Comparison of ENCODE assay signal across 10 mouse cellular contexts in genomic region chr12:103494486-103494885, GRCm38 (mm10). TPM values are rescaled to one million over a fixed set of nuclear protein-coding genes. Genes with fewer than 3 reads are reported as not detected.
DNase-seq lines count a peak whose midpoint lies in the region; ATAC-seq and TF ChIP-seq lines count a peak whose summit lies in the region.
"Had no signal": no experiment of that assay in that cellular context is flagged by ENCODE, and none has a peak within 500 bp of the region (broad histone marks: within the 10 kb centered on the region; RNA-seq: fewer than 3 reads in every experiment).

No protein-coding gene starts in this region.

- peak; percentile 33 for DNase-seq in cerebellum, adult 11 months
- no peak for DNase-seq in midbrain, postnatal 0 days (ENCODE audit: low spot score)
- DNase-seq in c-Kit-positive CD71-positive TER-119-negative erythroid progenitor cells, embryonic 14.5 days (ENCODE audit: low read depth), result peak; percentile 38
- DNase-seq in lung, postnatal 14 days, result peak; percentile 70
- DNase-seq in testis, postnatal 14 days (ENCODE audit: low spot score), result peak; percentile 22

- no peak overlapping the region for H3K9ac ChIP-seq in midbrain, postnatal 0 days (replicated peaks; ENCODE audit: low read length, poor library complexity, severe bottlenecking)
- H3K9ac ChIP-seq in midbrain, embryonic 13.5 days (replicated peaks), result no peak overlapping the region
- H3K9ac ChIP-seq: hindbrain, embryonic 15.5 days had no signal

- no peak for ATAC-seq in cerebellum, adult (ENCODE audit: insufficient number of reproducible peaks, low FRiP score, low TSS enrichment)
- ATAC-seq in midbrain, postnatal 0 days (ENCODE audit: low FRiP score), result peak; percentile 13; the same call in 1 of the 2 replicates
- ATAC-seq in midbrain, embryonic 13.5 days, result no peak
- ATAC-seq in granulocyte monocyte progenitor cell, adult 5-6 weeks (replicated peaks; ENCODE audit: poor library complexity, severe bottlenecking), result peak; percentile 77

- 25% methylated on average over 6 of the region's 6 CpGs for WGBS in midbrain, postnatal 0 days
- WGBS in midbrain, embryonic 13.5 days, result 29% methylated on average over 6 of the region's 6 CpGs

- H3K9me3 ChIP-seq in midbrain, postnatal 0 days (ENCODE audit: low read length), result no peaks in the 10 kb centered on the region
- no peaks in the 10 kb centered on the region for H3K9me3 ChIP-seq in midbrain, embryonic 13.5 days
- H3K9me3 ChIP-seq: hindbrain, embryonic 15.5 days had no signal

- no peak overlapping the region for H3K27ac ChIP-seq in midbrain, postnatal 0 days (ENCODE audit: low read depth, low read length)
- no peak overlapping the region for H3K27ac ChIP-seq in midbrain, embryonic 13.5 days
- H3K27ac ChIP-seq: hindbrain, embryonic 15.5 days had no signal

- TF ChIP-seq CTCF in midbrain, postnatal 0 days (IDR thresholded peaks at IDR 0.05), result peak; percentile 57

- H3K4me1 ChIP-seq in midbrain, postnatal 0 days (ENCODE audit: insufficient read depth, low read length), result no peaks in the 10 kb centered on the region
- H3K4me1 ChIP-seq in midbrain, embryonic 13.5 days (replicated peaks), result no peaks in the 10 kb centered on the region
- H3K4me1 ChIP-seq: hindbrain, embryonic 15.5 days had no signal

- H3K4me2 ChIP-seq in midbrain, postnatal 0 days (ENCODE audit: low read depth, low read length, poor library complexity, severe bottlenecking), result no peak overlapping the region
- H3K4me2 ChIP-seq in midbrain, embryonic 13.5 days (replicated peaks), result no peak overlapping the region
- H3K4me2 ChIP-seq: hindbrain, embryonic 15.5 days had no signal

- no peaks in the 10 kb centered on the region for H3K27me3 ChIP-seq in midbrain, postnatal 0 days (ENCODE audit: insufficient read depth, low read length)
- H3K27me3 ChIP-seq in midbrain, embryonic 13.5 days, result no peaks in the 10 kb centered on the region
- H3K27me3 ChIP-seq: hindbrain, embryonic 15.5 days had no signal

- H3K36me3 ChIP-seq in midbrain, postnatal 0 days (ENCODE audit: insufficient read depth, low read length), result no peaks in the 10 kb centered on the region
- no peaks in the 10 kb centered on the region for H3K36me3 ChIP-seq in midbrain, embryonic 13.5 days
- H3K36me3 ChIP-seq: hindbrain, embryonic 15.5 days had no signal

- H3K4me3 ChIP-seq in midbrain, postnatal 0 days (ENCODE audit: low read depth, low read length), result no peak overlapping the region
- no peak overlapping the region for H3K4me3 ChIP-seq in midbrain, embryonic 13.5 days (replicated peaks)
- H3K4me3 ChIP-seq: hindbrain, embryonic 15.5 days had no signal

RNA-seq across cellular contexts. Expression of gene Ifi27l2b, which starts 37.5 kb away (rescaled TPM):
- not detected in 2 replicates for total RNA-seq in midbrain, postnatal 0 days (2014; rRNA removed)
- not detected in 2 replicates for polyA plus RNA-seq in midbrain, postnatal 0 days (2015; fragmentation: Nextera tagmentation; extraction: Ambion mirVana)
- polyA plus RNA-seq in midbrain, embryonic 13.5 days (2015; fragmentation: Nextera tagmentation; extraction: Ambion mirVana), result not detected in 2 replicates
- not detected in 2 replicates for total RNA-seq in granulocyte monocyte progenitor cell, adult 5-6 weeks (2014; fragmentation: Nextera tagmentation)
- total RNA-seq in granulocyte monocyte progenitor cell, adult 5-6 weeks (2017), result not detected in 2 replicates
- polyA plus RNA-seq: hindbrain, embryonic 15.5 days; neural tube, embryonic 14.5 days had no signal

RNA-seq across cellular contexts. Expression of gene Ppp4r4, which starts 37.6 kb away (rescaled TPM):
- total RNA-seq in midbrain, postnatal 0 days (2014; rRNA removed), result 8.4 and 12.6 TPM in 2 replicates
- polyA plus RNA-seq in midbrain, postnatal 0 days (2015; fragmentation: Nextera tagmentation; extraction: Ambion mirVana), result 3.2 and 3.3 TPM in 2 replicates
- 2.0 and 2.2 TPM in 2 replicates for polyA plus RNA-seq in midbrain, embryonic 13.5 days (2015; fragmentation: Nextera tagmentation; extraction: Ambion mirVana)
- 0.43 TPM in 1 of 2 replicates, not detected in the other for total RNA-seq in granulocyte monocyte progenitor cell, adult 5-6 weeks (2014; fragmentation: Nextera tagmentation)
- 0.30 TPM in 1 of 2 replicates, not detected in the other for total RNA-seq in granulocyte monocyte progenitor cell, adult 5-6 weeks (2017)

RNA-seq across cellular contexts. Expression of gene Ifi27l2a, which starts 51.0 kb away (rescaled TPM):
- 1.7 TPM in 2 replicates for total RNA-seq in midbrain, postnatal 0 days (2014; rRNA removed)
- polyA plus RNA-seq in midbrain, postnatal 0 days (2015; fragmentation: Nextera tagmentation; extraction: Ambion mirVana), result 10.3 and 12.7 TPM in 2 replicates
- polyA plus RNA-seq in midbrain, embryonic 13.5 days (2015; fragmentation: Nextera tagmentation; extraction: Ambion mirVana), result 3.0 and 6.2 TPM in 2 replicates
- 1.3 and 8.9 TPM in 2 replicates for total RNA-seq in granulocyte monocyte progenitor cell, adult 5-6 weeks (2014; fragmentation: Nextera tagmentation)
- total RNA-seq in granulocyte monocyte progenitor cell, adult 5-6 weeks (2017), result 3.5 and 4.0 TPM in 2 replicates
- polyA plus RNA-seq: neural tube, embryonic 14.5 days had no signal

Comparison
In these comparisons a context has a peak if more than half of its experiments do, and no peak if none do; other contexts are left out.
1. ATAC-seq: peak in midbrain, postnatal 0 days (single experiment) and granulocyte monocyte progenitor cell, adult 5-6 weeks (single experiment); none in cerebellum, adult (single experiment) and midbrain, embryonic 13.5 days (single experiment).